Mouse (Mus musculus) bone marrow, adult 2 months (tissue): ENCODE data around the gene Ugt1a5.

Experiments used
- CTCF ChIP-seq: fragments of 200-500 bp; IDR thresholded peaks from 2 replicates; pipeline ENCODE4 v1.5.1; 2011; ENCODE audit warnings: low read length, control low read depth; ENCODE audit not compliant: control insufficient read depth, insufficient read depth
- POLR2A ChIP-seq: fragments of 200-500 bp; IDR thresholded peaks from 2 replicates; pipeline ENCODE4 v1.6.1; 2011; ENCODE audit warnings: low read depth, mild to moderate bottlenecking, control low read depth, low read length, borderline replicate concordance; ENCODE audit not compliant: control insufficient read depth

GRCm38 (mm10) chr1:88192136-88192535, 26.3 kb downstream of the Ugt1a5 start:
- TF ChIP-seq POLR2A (no peak), CTCF (no peak)
